Mouse (Mus musculus) MEL (cell line): ENCODE results near the gene Actn3. TPM values are rescaled to one million over a fixed set of nuclear protein-coding genes. Genes with fewer than 3 reads are reported as not detected.

Experiments
- DNase-seq: peaks from one replicate; pipeline ENCODE4 v3.0.0; 2011; ENCODE audit warnings: low read depth, low spot score
- H3K27ac ChIP-seq: 2 replicates; pipeline ENCODE4 v1.5.1; 2012; ENCODE audit warnings: low read depth, mild to moderate bottlenecking, control low read depth, low read length, moderate library complexity; ENCODE audit not compliant: control insufficient read depth
- H3K27me3 ChIP-seq, 2 experiments: fragments of 150-350 bp in 1 of 2; sonication (generic) in 1 of 2; 2 replicates each; pipeline ENCODE4 v1.6.1; 2012; ENCODE audit warnings: low read length in 2 of 2, mild to moderate bottlenecking in 2 of 2, improper control_type of control experiment in 1 of 2, moderate library complexity in 1 of 2; ENCODE audit not compliant: insufficient read depth in 2 of 2, control insufficient read depth in 1 of 2
- H3K36me3 ChIP-seq, 2 experiments: 2 replicates each; pipeline ENCODE4 v1.6.1; 2012 to 2014; ENCODE audit warnings: low read length in 2 of 2, improper control_type of control experiment in 1 of 2, inconsistent platforms in 1 of 2, mild to moderate bottlenecking in 1 of 2; ENCODE audit not compliant: insufficient read depth in 2 of 2, control insufficient read depth in 1 of 2
- H3K4me1 ChIP-seq, 2 experiments: fragments of 150-350 bp in 1 of 2; sonication (generic) in 1 of 2; 2 replicates each; pipeline ENCODE4 v1.6.1; 2012; ENCODE audit warnings: low read length in 2 of 2, improper control_type of control experiment in 1 of 2, mild to moderate bottlenecking in 1 of 2; ENCODE audit not compliant: insufficient read depth in 2 of 2, control insufficient read depth in 1 of 2
- H3K4me3 ChIP-seq, 2 experiments: fragments of 150-350 bp in 1 of 2; sonication (generic) in 1 of 2; 2 replicates each; pipeline ENCODE4 v1.5.1; 2012; ENCODE audit warnings: low read depth in 2 of 2, low read length in 2 of 2, mild to moderate bottlenecking in 2 of 2, moderate library complexity in 2 of 2, control low read depth in 1 of 2, improper control_type of control experiment in 1 of 2; ENCODE audit not compliant: control insufficient read depth in 1 of 2, insufficient read depth in 1 of 2
- H3K79me2 ChIP-seq: 2 replicates; pipeline ENCODE4 v1.6.1; 2012; ENCODE audit warnings: mild to moderate bottlenecking, low read length, moderate library complexity; ENCODE audit not compliant: control insufficient read depth, poor library complexity, insufficient read depth
- H3K9ac ChIP-seq: 2 replicates; pipeline ENCODE4 v1.6.1; 2012; ENCODE audit warnings: low read depth, mild to moderate bottlenecking, control low read depth, low read length, moderate library complexity; ENCODE audit not compliant: control insufficient read depth, poor library complexity, severe bottlenecking
- H3K9me3 ChIP-seq: fragments of 150-350 bp; sonication (generic); replicated peaks from 2 replicates; pipeline ENCODE4 v1.6.1; 2012; ENCODE audit warnings: mild to moderate bottlenecking, low read length, improper control_type of control experiment, moderate library complexity; ENCODE audit not compliant: insufficient read depth
- CHD2 ChIP-seq: IDR thresholded peaks from 2 replicates; pipeline ENCODE4 v1.6.1; 2011; ENCODE audit warnings: low read length, improper control_type of control experiment
- EP300 ChIP-seq, 2 experiments: IDR thresholded peaks; 2 replicates each; pipeline ENCODE4 v1.6.1; 2011; ENCODE audit warnings: improper control_type of control experiment in 2 of 2, low read length in 2 of 2, low read depth in 1 of 2, mild to moderate bottlenecking in 1 of 2
- ETS1 ChIP-seq: IDR thresholded peaks from 2 replicates; pipeline ENCODE4 v1.6.1; 2012; ENCODE audit warnings: low read depth, mild to moderate bottlenecking, inconsistent platforms, low read length, improper control_type of control experiment, moderate library complexity
- KAT2A ChIP-seq: conservative IDR thresholded peaks from 2 replicates; pipeline ENCODE4 v1.6.1; 2012; ENCODE audit warnings: low read depth, low read length, improper control_type of control experiment, inconsistent platforms
- MAFK ChIP-seq: IDR thresholded peaks from 2 replicates; pipeline ENCODE4 v1.6.1; 2011; ENCODE audit warnings: low read depth, mild to moderate bottlenecking, low read length, improper control_type of control experiment, borderline replicate concordance
- MXI1 ChIP-seq: IDR thresholded peaks from 2 replicates; pipeline ENCODE4 v1.6.1; 2011; ENCODE audit warnings: mild to moderate bottlenecking, low read depth, low read length, improper control_type of control experiment
- MYC ChIP-seq: IDR thresholded peaks from 2 replicates; pipeline ENCODE4 v1.6.1; 2011; ENCODE audit warnings: low read depth, mild to moderate bottlenecking, low read length, improper control_type of control experiment, moderate library complexity
- POLR2AphosphoS5 ChIP-seq: IDR thresholded peaks from 2 replicates; pipeline ENCODE4 v1.6.1; 2012; ENCODE audit warnings: low read depth, borderline replicate concordance, mild to moderate bottlenecking, inconsistent platforms, low read length, moderate library complexity, mixed read lengths
- RCOR1 ChIP-seq: IDR thresholded peaks from 2 replicates; pipeline ENCODE4 v1.6.1; 2012; ENCODE audit warnings: low read depth, mild to moderate bottlenecking, inconsistent platforms, low read length, improper control_type of control experiment
- SIN3A ChIP-seq: IDR thresholded peaks from 2 replicates; pipeline ENCODE4 v1.6.1; 2012; ENCODE audit warnings: low read length, improper control_type of control experiment, inconsistent platforms
- SMC3 ChIP-seq: IDR thresholded peaks from 2 replicates; pipeline ENCODE4 v1.6.1; 2011; ENCODE audit warnings: low read depth, low read length, improper control_type of control experiment
- UBTF ChIP-seq: IDR thresholded peaks from 2 replicates; pipeline ENCODE4 v1.6.1; 2012; ENCODE audit warnings: low read depth, mild to moderate bottlenecking, inconsistent platforms, low read length, improper control_type of control experiment, moderate library complexity, borderline replicate concordance; ENCODE audit not compliant: insufficient read depth
- USF2 ChIP-seq, 2 experiments: IDR thresholded peaks; 2 replicates each; pipeline ENCODE4 v1.6.1; 2011 to 2012; ENCODE audit warnings: improper control_type of control experiment in 2 of 2, low read length in 2 of 2, borderline replicate concordance in 1 of 2, inconsistent platforms in 1 of 2, low read depth in 1 of 2, mild to moderate bottlenecking in 1 of 2; ENCODE audit not compliant: insufficient read depth in 1 of 2
- ZC3H11A ChIP-seq: IDR thresholded peaks from 2 replicates; pipeline ENCODE4 v1.6.1; 2012; ENCODE audit warnings: low read depth, mild to moderate bottlenecking, inconsistent platforms, low read length, improper control_type of control experiment
- ZNF384 ChIP-seq: IDR thresholded peaks from 2 replicates; pipeline ENCODE4 v1.6.1; 2012; ENCODE audit warnings: low read depth, mild to moderate bottlenecking, inconsistent platforms, low read length, improper control_type of control experiment
- polyA plus RNA-seq, 2 experiments: library from polyadenylated mRNA; stranded (reverse) in 1 of 2; unstranded in 1 of 2; fragments of >175 nt in 1 of 2; fragments of >200 nt in 1 of 2; gene quantifications; 2 replicates each; pipeline versions ENCODE4 v1.2.1 to v1.2.4; 2012; ENCODE audit warnings: low replicate concordance in 2 of 2, low read depth in 1 of 2; ENCODE audit not compliant: insufficient read length in 2 of 2, insufficient read depth in 1 of 2, missing spikeins in 1 of 2
- total RNA-seq: library from RNA; depleted of rRNA; stranded (reverse); fragments of 300-350 nt; gene quantifications from 2 replicates; pipeline ENCODE4 v1.2.3, GENCODE M21; 2012

The Actn3 gene
- total and polyA plus RNA-seq, 3 experiments: 0.65 to 1.0 TPM; not detected in 1

- Histone ChIP-seq H3K36me3 (peaks cover 0 to 12% of the 10 kb centered on the region in 2 experiments; a peak in 2 of 4 replicates), H3K27ac (peak overlapping the region; percentile 31), H3K9me3 (no peaks in the 10 kb centered on the region), H3K79me2 (no peaks in the 10 kb centered on the region), H3K4me1 (peaks cover 15 to 20% of the 10 kb centered on the region in 2 experiments), H3K9ac (no peak overlapping the region), H3K27me3 (no peaks in the 10 kb centered on the region; a peak in 2 of 4 replicates), H3K4me3 (peak overlapping the region in 1 of 2 experiments; percentile 10; a peak in 1 of 4 replicates)
- 0 out of 4 replicates have a peak, but pooled peaks of 1 of the 2 experiments have one; percentile 30 for TF ChIP-seq EP300 (IDR thresholded peaks at IDR 0.05; ENCODE audit: low read depth in 1 of 2, low read length in 2 of 2)
- peak; percentile 79 for TF ChIP-seq ZNF384
- TF ChIP-seq MYC: 0 out of 2 replicates have a peak, but pooled peaks have one; percentile 32
- TF ChIP-seq CHD2: no peak
- no peak for TF ChIP-seq UBTF
- DNase-seq: peak; percentile 57
Observed at GRCm38 (mm10) chr19:4845846-4846245, 31.9 kb downstream of the Actn3 start.

- peaks cover 25 to 27% of the 10 kb centered on the region in 2 experiments for H3K4me1 ChIP-seq
- no peak for DNase-seq
- H3K4me3 ChIP-seq: no peak overlapping the region
- no peaks in the 10 kb centered on the region for H3K27me3 ChIP-seq
- no peak for TF ChIP-seq SIN3A
- no peak for TF ChIP-seq KAT2A
- no peak for TF ChIP-seq RCOR1
- TF ChIP-seq ZC3H11A: no peak
- TF ChIP-seq MXI1: no peak
- no peak for TF ChIP-seq EP300 (IDR thresholded peaks at IDR 0.05; ENCODE audit: low read depth in 1 of 2, low read length in 2 of 2)
- TF ChIP-seq USF2 (IDR thresholded peaks at IDR 0.05; ENCODE audit: borderline replicate concordance in 1 of 2, insufficient read depth in 1 of 2, low read depth in 1 of 2, low read length in 2 of 2): no peak
- no peak for TF ChIP-seq POLR2AphosphoS5
- no peak for TF ChIP-seq CHD2
- TF ChIP-seq ETS1: no peak
- TF ChIP-seq MAFK: no peak
- no peak for TF ChIP-seq MYC
- no peak for TF ChIP-seq SMC3
- H3K9ac ChIP-seq: no peak overlapping the region
- H3K79me2 ChIP-seq: peaks cover 8% of the 10 kb centered on the region
- H3K9me3 ChIP-seq: no peaks in the 10 kb centered on the region
- H3K27ac ChIP-seq: no peak overlapping the region
- peaks cover 0 to 14% of the 10 kb centered on the region in 2 experiments; a peak in 2 of 4 replicates for H3K36me3 ChIP-seq
Observed at GRCm38 (mm10) chr19:4842611-4843010, 35.1 kb downstream of the Actn3 start.
